Mouse (Mus musculus) thymus, adult 18-20 months (tissue): ENCODE measurements around the gene Obp2b.
"Not testable (repeated sequence)": the region's sequence is repeated elsewhere in the genome, so short reads cannot be mapped to it uniquely, and the experiment has no call there.

Experiments used
- DNase-seq, 2 experiments: peaks; one replicate each; pipeline ENCODE4 v3.0.0; 2022; ENCODE audit warnings: mixed read lengths in 2 of 2

The Obp2b gene

GRCm38 (mm10) chr2:25736709-25737108, at the start of gene Obp2b:
Obp2b (plus strand) TSS chr2:25737009.
- not testable (repeated sequence) for DNase-seq

GRCm38 (mm10) chr2:25694605-25695004, 42.2 kb upstream of the Obp2b start:
- DNase-seq = peak in 1 of 2 experiments; percentile 21

DNA sequence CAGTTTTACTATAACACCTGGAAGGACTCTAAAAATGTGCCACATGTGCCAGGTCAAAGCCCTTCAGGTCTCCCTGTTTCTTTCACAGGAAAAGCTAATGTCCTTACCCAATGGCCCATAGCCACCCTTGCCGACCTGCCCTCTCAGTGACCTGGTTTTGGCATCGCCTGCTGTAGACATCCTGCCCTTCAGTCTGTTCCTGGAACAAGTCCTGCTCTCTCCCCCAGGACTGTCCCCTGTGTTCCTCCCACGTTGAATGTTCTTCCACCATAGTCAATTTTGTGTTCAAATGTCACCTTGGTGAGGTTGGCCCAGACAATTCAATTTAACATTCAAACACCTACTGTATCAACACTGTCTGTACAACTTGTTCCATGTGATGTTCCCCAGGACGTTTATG, 39.9 kb upstream of the Obp2b start:
- DNase-seq = no peak

- DNase-seq = no peak
Observed at GRCm38 (mm10) chr2:25698696-25699095, 38.1 kb upstream of the Obp2b start.

GRCm38 (mm10) chr2:25699743-25700142, 37.1 kb upstream of the Obp2b start, which contains the start of gene Obp2a:
Obp2a (plus strand) TSS chr2:25700043.
- DNase-seq = not testable (repeated sequence)

GRCm38 (mm10) chr2:25701001-25701400, 35.8 kb upstream of the Obp2b start:
- DNase-seq = no peak

DNA sequence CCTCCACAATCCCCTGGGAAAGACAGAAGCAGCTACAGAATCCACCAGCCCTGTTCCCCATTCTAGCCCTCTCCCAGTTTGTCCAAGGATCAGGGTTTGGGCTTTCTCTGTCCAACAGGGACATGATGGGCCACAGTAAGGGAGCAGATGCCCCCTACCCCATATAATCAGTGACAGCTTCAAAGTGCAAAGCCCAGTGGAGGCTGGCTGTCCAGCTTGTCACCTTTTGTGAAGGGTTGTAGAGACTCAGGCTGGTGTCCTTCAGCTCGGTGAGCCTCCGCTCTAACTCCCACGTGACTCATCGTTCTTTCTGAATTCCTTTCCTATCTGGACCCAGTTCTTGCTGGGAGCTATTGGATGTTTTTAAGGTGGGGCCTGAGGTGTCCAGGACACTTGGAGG, 33.1 kb upstream of the Obp2b start:
- DNase-seq = no peak

GRCm38 (mm10) chr2:25706643-25707481, 29.9 kb upstream of the Obp2b start, which contains the start of gene Bmyc:
Bmyc (plus strand) TSS chr2:25706739.
- peak; percentile 73 to 79 for DNase-seq

DNA sequence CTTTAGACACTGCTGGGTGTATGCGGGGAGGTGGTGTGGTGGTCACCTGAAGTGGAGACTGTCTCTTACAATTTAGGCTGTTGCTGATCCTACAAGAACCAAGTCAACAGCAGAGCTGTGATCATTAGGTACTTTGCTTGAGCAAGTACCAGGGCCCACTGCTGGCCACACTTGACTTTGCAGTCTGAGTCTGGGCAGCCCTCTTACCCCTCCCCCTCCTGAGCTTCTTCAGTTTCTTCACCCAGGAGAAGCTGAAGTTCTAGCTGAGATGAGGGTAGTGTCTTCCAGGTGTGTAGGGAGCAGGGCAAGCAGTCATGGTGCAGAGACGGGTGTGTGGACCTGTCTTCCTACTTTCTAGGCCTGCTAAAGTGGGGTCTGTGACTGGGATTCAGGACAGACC, 28.7 kb upstream of the Obp2b start:
- no peak for DNase-seq

DNA sequence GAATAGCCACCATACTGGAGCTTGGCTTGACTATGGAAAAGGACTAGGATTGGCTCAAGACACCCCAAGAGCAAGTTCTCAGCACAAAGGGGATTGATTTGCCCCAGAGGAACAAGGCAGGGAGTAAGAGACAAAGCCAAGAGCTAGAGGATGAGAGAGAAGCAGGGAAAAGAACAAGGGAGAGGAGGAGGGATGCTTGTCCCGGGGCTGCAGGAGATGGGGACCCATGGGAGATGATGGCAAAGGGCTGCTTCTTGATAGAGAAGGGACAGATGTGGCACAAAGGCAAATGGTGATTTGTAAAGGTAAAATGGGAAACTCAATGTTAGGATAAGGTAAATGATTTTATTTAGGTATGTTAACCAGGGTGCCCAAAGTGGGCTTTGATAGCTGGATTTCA, 27.8 kb upstream of the Obp2b start:
- not testable (repeated sequence) for DNase-seq

GRCm38 (mm10) chr2:25709791-25710190, 27.0 kb upstream of the Obp2b start:
- not testable (repeated sequence) for DNase-seq

- not testable (repeated sequence) for DNase-seq
Observed at GRCm38 (mm10) chr2:25711641-25712040, 25.2 kb upstream of the Obp2b start.

DNA sequence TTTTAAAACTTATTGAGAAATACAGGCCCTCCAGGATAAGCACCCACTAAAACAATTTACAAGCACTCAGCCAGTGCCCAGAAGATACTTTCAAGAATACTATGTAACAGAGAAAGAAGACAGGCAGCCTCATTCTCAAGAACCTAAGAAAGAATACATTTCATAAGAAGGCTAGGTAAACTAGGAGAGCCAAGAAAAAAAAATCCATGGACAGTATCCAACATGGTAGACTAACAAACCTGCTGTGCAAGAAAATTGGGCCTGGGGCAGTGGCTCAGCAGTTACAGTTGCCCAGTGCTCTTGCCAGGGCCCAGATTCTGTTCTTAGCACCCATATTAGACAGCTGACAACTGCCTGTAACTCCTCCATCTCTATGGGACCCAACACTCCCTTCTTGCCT, 19.6 kb upstream of the Obp2b start:
- DNase-seq = no peak

GRCm38 (mm10) chr2:25733199-25733930, 3.4 kb upstream of the Obp2b start:
- no peak for DNase-seq

GRCm38 (mm10) chr2:25741671-25742070, 4.9 kb downstream of the Obp2b start:
- DNase-seq = no peak

GRCm38 (mm10) chr2:25754201-25754600, 17.4 kb downstream of the Obp2b start:
- DNase-seq = no peak

DNA sequence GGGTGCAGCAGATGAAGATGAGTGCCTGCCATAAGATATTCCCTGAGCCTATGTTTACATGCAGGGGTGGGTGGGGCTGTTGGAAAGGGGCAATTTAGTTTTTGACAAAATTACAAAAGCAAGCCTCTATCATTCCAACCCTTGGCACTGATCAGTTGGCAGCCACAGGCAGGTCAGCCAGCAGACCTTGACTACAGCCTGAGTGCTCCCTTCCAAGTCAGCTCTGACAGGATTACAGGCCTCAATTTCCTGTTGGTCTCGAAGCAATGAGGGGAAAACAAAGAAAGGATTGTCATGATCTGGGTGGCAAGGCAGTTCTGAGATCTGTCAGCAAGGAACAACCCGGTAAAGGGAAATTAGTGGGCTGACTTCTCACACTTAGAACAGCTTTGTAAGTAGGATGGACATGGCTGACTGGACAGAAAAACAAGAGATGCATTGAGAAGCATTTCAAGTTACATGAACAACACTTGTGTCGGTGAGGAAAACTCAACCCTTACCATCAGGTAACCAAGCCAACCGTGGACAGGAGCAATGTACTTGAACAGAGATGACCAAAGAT, 21.3 kb downstream of the Obp2b start:
- DNase-seq = no peak

DNA sequence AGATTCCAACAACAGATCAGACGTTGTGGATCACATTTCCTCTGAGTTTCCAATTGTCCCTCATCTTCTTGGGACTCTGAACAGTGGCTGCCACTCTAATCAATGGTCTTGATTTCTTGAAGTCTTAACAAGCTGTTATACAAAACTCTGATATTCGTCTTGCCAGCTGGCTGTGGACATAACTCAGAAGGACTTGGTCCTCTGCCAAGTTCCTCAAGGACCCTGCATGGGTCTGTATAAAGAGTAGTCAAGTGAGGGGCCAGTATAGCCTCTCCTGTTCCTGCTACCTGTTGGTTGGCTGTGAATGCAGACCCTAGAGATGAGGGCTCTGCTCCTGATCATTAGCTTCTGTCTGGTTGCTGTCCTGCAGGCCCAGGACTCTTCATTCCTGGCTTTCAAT, 28.5 kb downstream of the Obp2b start, which contains the start of gene Lcn3:
Lcn3 (plus strand) TSS at position 301 of the 400 bp plus-strand sequence.
- no peak for DNase-seq

DNA sequence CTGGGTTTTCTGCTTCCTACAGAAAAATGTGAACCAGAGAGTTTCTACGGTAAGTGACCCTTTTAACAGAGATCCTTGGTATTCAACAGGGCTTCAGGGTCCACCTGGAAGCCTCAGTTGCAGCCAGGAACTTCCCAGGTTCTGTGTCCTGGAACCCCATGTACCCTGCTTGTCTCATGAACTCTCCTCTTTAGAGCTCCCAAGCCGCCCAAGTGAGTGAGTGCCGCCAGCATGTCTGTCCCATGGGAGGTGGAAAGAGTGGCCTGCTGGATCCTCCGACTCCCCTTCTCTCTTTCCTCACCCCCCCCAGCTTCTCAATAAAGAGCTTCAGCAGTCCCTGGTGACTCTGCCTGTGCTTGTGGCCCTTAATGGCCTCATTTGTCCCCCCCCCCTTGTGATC, 31.0 kb downstream of the Obp2b start:
- DNase-seq = no peak

GRCm38 (mm10) chr2:25773507-25773906, 36.7 kb downstream of the Obp2b start:
- DNase-seq = no peak

- DNase-seq = no peak
Observed at GRCm38 (mm10) chr2:25774640-25775039, 37.8 kb downstream of the Obp2b start.

GRCm38 (mm10) chr2:25775991-25776390, 39.2 kb downstream of the Obp2b start:
- DNase-seq = no peak

DNA sequence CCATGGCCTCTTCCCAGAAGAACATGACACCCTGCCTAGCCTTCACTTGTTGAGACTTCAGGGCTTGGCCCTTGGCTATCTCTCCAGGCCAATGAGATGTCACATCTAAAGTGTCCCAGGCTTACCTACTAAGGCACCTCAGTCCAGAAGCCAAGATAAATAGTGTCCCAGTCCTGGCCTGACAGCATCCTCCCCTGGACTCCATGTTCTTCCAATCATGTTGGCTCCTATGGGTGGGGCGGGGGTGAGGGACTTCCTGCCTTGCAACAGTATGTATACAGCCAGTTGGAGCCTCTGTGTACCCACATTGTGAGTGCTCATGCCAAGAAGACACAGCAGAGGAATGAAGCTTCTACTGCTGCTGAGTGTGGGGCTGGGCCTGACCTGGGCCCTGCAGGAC, 39.9 kb downstream of the Obp2b start, which contains the start of gene Lcn11:
Lcn11 (plus strand) TSS at position 301 of the 400 bp plus-strand sequence.
- DNase-seq = no peak
